Mouse (Mus musculus): ENCODE data around the gene Agmat.

Agmat gene

DNA sequence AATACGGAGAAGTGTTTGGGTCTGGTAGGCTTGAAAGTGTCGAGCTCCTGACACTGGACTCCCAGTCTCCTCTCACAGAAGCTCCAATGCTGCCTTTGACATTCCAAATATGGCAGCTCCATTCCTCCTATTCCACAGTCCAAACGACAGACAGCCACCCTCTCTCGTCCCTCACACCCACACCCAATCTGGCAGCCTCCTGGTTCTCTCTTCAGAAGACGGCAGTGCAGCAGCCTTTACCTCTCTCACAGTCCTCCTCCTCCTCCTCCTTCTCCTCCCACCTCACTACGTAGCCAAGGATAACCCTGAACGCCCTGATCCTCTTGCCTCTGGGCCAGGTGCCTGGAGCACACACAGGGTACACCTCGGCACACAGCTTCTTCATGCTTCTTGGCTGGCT, 33.4 kb downstream of the Agmat start:
- peak; percentile 55 to 69 for DNase-seq (ENCODE audit: low spot score in 2 of 2)

GRCm38 (mm10) chr4:141781201-141781985, 34.9 kb downstream of the Agmat start:
- DNase-seq (ENCODE audit: low spot score in 2 of 2): no peak

- no peak for DNase-seq (ENCODE audit: low spot score in 2 of 2)
These were observed 38.4 kb downstream of the Agmat start for GRCm38 (mm10) chr4:141784835-141785234.

DNA sequence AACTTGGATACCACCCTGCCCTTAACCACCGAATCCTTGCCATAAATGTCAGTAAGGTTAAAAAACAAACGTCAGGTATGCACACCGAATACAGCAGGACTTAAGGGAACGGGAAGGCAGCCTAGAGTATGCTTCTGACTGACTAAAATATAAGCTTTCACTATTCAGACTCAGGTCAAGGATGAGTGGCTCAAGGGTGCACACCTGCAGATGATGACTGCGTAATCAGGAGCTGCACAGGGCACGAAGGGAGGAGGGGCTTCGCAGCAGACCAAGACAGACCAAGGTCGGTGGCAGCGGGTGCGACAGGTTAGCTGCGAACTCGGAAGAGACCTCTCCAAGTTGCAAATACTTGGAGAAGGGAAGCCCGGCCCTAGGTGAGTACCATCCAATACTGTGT, 39.7 kb downstream of the Agmat start:
- no peak for DNase-seq (ENCODE audit: low spot score in 2 of 2)

DNA sequence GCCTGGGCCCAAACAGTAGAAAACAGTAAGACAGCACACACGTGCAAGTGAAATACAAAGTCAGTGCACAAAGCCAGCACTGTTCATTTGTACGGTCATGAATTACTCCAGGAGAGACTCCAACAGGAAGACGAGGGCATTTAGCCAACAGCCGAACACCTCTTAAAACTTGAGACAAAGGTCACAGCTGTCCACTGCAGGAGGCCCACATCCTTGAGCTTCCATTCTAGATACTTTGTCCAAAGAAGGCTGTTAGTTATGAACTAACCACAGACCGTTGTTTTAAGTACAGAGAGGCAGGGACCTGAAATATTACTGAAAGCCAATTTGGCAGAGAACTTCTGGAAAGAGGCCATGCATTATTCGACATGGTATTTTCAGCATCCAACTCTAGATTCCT, 40.6 kb downstream of the Agmat start:
- DNase-seq (ENCODE audit: low spot score in 2 of 2): no peak

DNA sequence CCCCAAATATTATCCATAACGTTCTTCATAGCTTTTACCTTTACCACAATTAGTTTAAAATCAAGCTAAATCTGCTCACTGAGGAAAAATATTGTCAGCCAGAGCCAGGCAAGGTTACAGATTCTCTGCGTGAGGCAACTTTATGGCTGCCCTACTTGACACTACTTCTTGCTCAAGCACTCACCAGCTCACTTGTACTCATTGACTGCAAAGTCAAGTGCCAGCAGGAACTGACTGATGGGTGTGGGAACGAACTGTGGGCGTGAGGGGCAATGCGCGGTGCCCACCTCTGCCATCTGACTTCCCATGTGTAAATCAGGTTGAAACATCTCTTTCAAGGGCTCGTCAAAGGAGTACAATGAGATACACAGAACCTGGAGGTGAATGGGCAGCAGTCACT, 41.0 kb downstream of the Agmat start:
- DNase-seq (ENCODE audit: low spot score in 2 of 2): no peak

DNA sequence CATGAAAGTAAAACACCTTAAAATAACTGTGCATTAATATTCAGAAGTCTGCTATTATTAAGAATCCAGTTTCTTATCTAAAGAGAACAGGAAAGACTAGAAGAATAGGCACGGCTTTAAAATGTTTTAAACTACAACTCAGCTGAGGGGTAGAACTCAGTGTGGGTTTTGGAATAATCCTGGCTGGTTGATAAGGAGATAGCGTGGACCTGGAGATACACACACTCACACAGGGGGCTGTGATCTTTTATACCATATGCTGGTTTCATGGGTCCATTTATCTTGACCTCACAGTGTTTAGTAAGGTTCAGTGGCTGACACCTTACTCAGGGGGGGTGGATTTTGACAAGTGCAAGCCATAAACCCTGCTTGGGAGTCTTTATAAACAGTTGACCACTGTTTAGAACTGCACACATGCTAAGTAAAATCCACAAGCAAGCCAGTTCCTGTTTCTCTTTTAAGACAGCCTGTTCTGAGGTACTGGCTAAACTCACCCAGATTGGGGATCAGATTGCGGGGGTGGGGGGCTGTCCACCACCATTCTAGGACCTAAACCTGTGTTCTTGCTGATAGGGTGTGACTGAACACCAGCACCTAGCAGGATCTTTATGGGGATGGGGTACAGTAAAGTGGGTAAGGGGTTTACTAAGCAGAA, 43.2 kb downstream of the Agmat start:
- DNase-seq (ENCODE audit: low spot score in 2 of 2): no peak

GRCm38 (mm10) chr4:141790524-141790990, 44.1 kb downstream of the Agmat start, which contains the start of gene Dnajc16:
Dnajc16 (minus strand) TSS chr4:141790931.
- DNase-seq (ENCODE audit: low spot score in 2 of 2): peak; percentile 99

DNA sequence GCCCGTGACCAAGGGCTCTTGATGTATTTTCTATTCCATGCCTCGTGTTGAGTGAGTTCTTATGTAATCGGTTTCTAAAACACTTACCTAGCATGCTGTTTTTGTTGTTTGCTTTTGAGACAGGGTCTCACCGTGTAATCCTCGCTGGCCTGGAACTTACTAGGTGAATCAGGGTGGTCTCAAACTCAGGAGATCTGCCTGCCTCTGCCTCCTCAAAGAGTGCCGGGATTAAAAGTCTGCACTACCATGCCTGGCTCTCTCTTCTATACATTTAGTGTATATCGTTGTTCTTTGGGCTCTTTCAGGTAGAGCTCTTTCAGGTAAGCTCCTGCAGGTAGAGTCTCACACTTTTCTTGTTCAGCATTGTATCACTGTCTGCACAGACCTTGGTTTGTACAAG, 45.0 kb downstream of the Agmat start:
- no peak for DNase-seq (ENCODE audit: low spot score in 2 of 2)

- no peak for DNase-seq (ENCODE audit: low spot score in 2 of 2)
These were observed 45.5 kb downstream of the Agmat start for GRCm38 (mm10) chr4:141791951-141792350.

DNA sequence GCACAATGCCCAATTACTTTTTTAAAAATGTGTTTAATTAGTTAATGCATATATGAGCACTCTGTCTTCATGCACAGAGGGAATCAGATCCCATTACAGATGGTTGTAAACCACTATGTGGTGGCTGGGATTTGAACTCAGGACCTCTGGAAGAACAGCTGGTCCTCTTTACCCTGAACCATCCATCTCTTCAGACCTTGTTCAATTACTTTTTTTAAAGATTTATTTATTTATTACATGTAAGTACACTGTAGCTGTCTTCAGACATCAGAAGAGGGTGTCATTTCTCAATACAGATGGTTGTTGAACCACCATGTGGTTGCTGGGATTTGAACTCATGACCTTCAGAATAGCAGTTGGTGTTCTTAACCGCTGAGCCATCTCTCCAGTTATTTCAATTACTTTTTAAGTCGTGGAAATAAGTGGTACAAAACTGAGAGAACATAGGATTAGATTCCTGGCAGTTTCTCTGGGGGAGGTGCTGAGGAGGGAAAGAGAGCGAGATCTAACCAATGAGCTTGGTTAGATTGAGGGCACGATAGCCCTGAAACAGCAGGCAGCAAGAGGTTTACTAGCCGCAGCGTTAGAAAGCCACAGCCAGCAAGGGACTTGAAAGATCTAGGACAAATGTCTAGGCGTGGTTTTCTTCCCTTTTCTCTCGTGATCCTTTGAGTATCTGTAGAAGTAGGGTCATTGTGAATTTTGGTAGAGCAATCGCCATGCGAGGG, 46.2 kb downstream of the Agmat start:
- peak in 1 of 2 experiments; percentile 49 for DNase-seq (ENCODE audit: low spot score in 2 of 2)

DNA sequence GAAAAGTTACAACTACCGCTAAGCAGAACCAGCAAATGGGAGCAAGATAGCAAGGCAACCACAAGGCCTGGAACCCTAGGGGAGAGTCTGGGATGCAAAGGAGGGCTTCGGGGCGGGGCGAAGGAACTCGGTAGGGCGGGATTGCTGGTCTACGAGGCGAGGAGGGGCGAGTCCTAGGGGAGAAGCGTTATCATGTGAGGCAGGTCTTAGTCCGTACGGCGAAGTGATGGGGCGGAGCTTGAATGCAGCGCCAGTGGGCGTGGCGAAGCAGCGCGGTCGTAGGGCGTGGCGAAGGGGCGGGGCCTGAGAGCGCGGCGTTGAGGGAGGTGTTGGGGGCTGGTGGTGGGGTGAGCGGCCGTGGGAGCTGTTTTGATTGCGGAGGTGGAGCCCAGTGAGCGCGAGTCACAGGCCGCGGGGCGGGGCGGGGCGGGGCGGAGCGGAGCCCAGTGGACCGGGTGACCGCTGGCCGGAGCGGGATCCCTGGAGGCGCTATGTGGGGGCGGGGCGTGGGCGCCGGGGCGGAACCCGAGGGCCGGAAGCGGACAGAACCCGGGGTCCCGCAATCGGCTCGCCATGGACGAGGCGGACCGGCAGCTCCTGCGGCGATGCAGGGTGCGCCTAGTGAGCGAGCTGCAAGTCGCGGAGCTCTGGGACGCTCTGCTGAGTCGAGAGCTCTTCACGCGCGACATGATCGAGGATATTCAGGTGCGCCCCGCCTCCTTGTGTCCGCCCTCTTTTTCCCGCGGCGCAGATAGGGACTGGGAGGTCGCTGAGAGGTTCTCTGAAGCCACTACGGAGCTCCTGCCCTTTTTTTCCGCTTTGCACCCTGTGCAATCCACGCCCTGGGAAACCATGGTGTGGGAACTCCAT, 47.0 kb downstream of the Agmat start, which contains the start of gene Casp9:
Gene Casp9, plus strand, starts transcription at position 331 of the 870 bp plus-strand sequence.
- DNase-seq (ENCODE audit: low spot score in 2 of 2): peak; percentile 97

DNA sequence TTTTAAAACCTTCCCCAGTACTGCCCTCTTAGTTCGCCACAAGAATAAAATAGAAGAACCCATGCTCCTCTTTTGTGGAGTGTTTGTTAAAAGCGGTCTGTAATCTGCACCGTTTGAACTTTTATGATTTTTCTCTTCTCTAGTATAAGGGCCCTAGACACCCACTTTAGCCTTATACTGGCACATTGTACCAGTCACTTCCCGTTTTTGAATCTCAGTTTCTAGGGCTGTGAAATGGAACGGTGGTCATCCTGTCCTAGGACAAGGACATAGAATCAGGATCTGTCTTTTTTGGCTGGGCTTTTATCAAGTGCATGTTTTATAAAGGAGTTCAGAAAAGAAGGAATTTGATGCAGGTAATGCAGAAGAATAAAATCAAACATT, 47.7 kb downstream of the Agmat start:
- DNase-seq (ENCODE audit: low spot score in 2 of 2): no peak

- DNase-seq (ENCODE audit: low spot score in 2 of 2): no peak
These were observed 49.9 kb downstream of the Agmat start for GRCm38 (mm10) chr4:141796356-141796755.

DNA sequence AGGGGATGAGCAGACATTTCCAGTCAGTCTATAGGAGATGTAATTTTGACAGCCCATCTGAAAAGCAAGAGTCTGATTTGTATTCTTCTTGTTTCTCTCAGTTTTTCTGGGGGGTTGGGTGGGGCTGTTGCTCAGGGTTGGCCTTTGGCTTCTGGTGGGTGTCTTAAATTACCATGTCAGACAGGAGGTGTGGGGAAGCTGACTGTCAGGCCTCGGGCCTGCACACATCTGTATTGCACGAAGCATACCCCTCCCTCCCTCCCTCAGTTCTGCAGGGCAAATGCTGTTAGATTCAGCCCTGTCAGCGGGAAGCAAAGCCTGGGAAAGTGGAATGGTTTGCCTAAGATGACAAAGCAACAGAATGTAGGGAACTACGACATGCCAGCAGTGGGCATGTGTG, 50.5 kb downstream of the Agmat start:
- no peak for DNase-seq (ENCODE audit: low spot score in 2 of 2)

DNA sequence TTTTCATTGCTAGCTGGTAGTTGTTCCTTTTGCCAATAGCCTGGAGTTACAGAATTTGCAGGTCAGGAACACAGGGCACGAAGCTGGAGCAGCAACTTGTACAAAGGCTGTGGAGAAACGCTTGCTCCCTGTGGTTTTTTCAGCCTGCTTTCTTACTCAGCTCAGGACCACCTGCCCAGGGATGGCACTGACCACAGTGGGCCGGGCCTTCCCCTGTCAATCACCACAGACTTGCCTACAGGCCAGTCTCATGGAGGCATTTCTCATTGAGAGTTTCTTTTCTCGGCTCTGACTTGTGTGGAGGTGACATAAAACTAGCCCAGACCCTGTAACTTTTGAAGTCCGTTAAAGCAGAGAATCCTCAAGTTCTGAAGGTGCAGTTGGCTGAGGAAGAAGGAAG, 51.1 kb downstream of the Agmat start:
- no peak for DNase-seq (ENCODE audit: low spot score in 2 of 2)

GRCm38 (mm10) chr4:141804105-141804504, 57.6 kb downstream of the Agmat start:
- DNase-seq (ENCODE audit: low spot score in 2 of 2): no peak

GRCm38 (mm10) chr4:141805886-141806285, 59.4 kb downstream of the Agmat start:
- DNase-seq (ENCODE audit: low spot score in 2 of 2): no peak

Data from right cerebral cortex, postnatal 10 days (tissue).